Mouse (Mus musculus): ENCODE measurements at regions not wholly inside any gene's neighbourhood (a gene's known extent, or its start where the extent isn't known, plus 50 kb on each side); places are given as distances from the start of the nearest gene placed in this dataset.

DNA sequence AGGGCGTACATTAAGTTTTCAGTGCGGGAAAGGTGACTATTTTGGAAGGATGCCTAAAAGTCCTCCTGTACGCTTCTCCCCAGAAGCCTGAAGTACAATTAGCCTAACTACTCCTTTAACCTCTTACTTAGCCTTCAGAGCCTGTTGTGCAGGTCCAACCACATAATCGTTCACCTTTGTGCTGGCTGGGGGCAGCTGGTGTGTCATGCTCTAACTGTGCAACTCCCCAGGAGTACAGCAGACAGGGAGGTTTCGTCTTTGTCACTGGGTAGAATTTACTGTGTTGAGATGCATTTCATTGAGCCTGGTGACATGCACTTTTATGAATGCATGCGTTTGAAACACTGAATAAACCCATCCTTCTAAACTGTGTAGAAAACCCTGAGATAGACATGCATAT is 143.6 kb upstream of the Sash1 start:
- Histone ChIP-seq H3K4me1 (ENCODE audit: control insufficient read depth in 1 of 2, insufficient read depth in 2 of 2) (0 out of 4 replicates have a peak, but pooled peaks cover 0 to 4% of the 10 kb centered on the region in 2 experiments), H3K27me3 (replicated peaks) (no peaks in the 10 kb centered on the region), H3K27ac (ENCODE audit: insufficient read depth, low read depth) (no peak overlapping the region), H3K36me3 (replicated peaks in 1 of 2; ENCODE audit: control insufficient read depth in 1 of 2, insufficient read depth in 1 of 2, low read length in 1 of 2) (no peaks in the 10 kb centered on the region), H3K9me3 (replicated peaks; ENCODE audit: low read length) (no peaks in the 10 kb centered on the region), H3K4me3 (replicated peaks in 1 of 3; ENCODE audit: low read depth in 2 of 3, low read length in 2 of 3, poor library complexity in 1 of 3) (no peak overlapping the region), H3K79me2 (replicated peaks; ENCODE audit: control insufficient read depth, extremely low read depth, insufficient read depth, poor library complexity, severe bottlenecking) (no peaks in the 10 kb centered on the region), H3K9ac (ENCODE audit: insufficient read depth, low read depth) (no peak overlapping the region), H3K4me2 (ENCODE audit: insufficient read depth, low read depth, poor library complexity, severe bottlenecking) (no peak overlapping the region)
- in situ Hi-C loops (cut with MboI; ENCODE audit: low pct_ligation_motif_present, low pct_unique_long_range_greater_than_20kb, low sequenced_read_pairs), result no loop called here
- TF ChIP-seq CHD1 (IDR thresholded peaks at IDR 0.05; ENCODE audit: low read depth, low read length) (no peak), GABPA (IDR thresholded peaks at IDR 0.05; ENCODE audit: insufficient replicate concordance, low read depth, low read length) (no peak), ZC3H11A (IDR thresholded peaks at IDR 0.05; ENCODE audit: low read depth, low read length) (no peak), JUN (IDR thresholded peaks at IDR 0.05; ENCODE audit: insufficient read depth, low read depth, low read length) (no peak), KAT2A (IDR thresholded peaks at IDR 0.05; ENCODE audit: insufficient replicate concordance, low read length) (no peak), TBP (conservative IDR thresholded peaks at IDR 0.05; ENCODE audit: low read depth, low read length) (no peak), RCOR1 (conservative IDR thresholded peaks at IDR 0.05; ENCODE audit: low read depth, low read length) (no peak), SIN3A (IDR thresholded peaks at IDR 0.05; ENCODE audit: low read length) (no peak), MXI1 (IDR thresholded peaks at IDR 0.05; ENCODE audit: low read depth, low read length) (no peak), POLR2AphosphoS2 (IDR thresholded peaks at IDR 0.05; ENCODE audit: low read depth, low read length) (no peak), JUND (conservative IDR thresholded peaks at IDR 0.05; ENCODE audit: low read depth, low read length) (no peak)
- dilution Hi-C loops (cut with MboI; ENCODE audit: extremely low pct_ligation_motif_present, extremely low pct_unique_long_range_greater_than_20kb, low sequenced_read_pairs), result no loop called here
- DNase-seq (ENCODE audit: extremely low read depth), result no peak

DNA sequence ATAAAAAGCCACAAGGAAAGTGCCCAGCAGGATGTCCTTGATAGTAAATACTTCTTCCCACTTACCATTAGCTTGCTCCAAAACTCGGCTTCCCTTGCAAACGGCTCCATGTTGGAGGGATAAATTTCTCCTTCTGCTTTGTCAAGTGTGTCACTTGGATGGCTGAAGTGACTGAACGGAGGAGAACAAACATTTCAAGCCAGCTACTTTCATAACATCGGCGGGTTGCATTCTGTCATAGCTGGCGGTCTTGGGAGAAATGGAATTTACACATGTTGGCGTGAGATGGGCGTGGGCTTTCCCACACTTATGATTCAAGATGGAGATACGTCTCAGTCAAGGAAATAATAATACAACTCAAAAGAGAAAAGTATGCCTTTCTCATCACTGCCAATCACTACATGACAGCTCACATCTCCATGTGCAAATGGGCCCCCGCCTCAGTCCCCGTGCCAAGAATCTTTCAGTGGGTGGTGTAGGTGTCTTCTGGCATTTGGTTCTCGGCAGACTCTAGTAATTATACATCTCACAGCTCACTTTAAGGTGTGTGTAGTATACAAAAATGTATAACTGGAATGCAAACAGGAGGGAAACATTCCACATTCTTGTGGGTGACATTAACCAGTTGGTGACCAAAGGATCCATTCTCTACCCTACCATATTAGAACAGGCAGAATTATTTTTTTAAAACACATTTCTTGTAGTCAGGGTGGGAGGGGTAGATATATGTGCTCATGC is 141.4 kb upstream of the Sash1 start:
- TF ChIP-seq E2F4 (IDR thresholded peaks at IDR 0.05; ENCODE audit: insufficient replicate concordance, low read depth, low read length) (no peak), NELFE (IDR thresholded peaks at IDR 0.05; ENCODE audit: low read depth, low read length) (no peak), MAFK (IDR thresholded peaks at IDR 0.05; ENCODE audit: insufficient replicate concordance, low read length) (no peak), PAX5 (IDR thresholded peaks at IDR 0.05; ENCODE audit: low read length) (no peak)
- H3K9ac ChIP-seq (ENCODE audit: insufficient read depth, low read depth), result no peak overlapping the region
- peaks cover 4 to 7% of the 10 kb centered on the region in 2 experiments; a peak in 1 of 4 replicates for H3K4me1 ChIP-seq (ENCODE audit: control insufficient read depth in 1 of 2, insufficient read depth in 2 of 2)
- no peaks in the 10 kb centered on the region for H3K79me2 ChIP-seq (replicated peaks; ENCODE audit: control insufficient read depth, extremely low read depth, insufficient read depth, poor library complexity, severe bottlenecking)
- H3K36me3 ChIP-seq (replicated peaks in 1 of 2; ENCODE audit: control insufficient read depth in 1 of 2, insufficient read depth in 1 of 2, low read length in 1 of 2), result no peaks in the 10 kb centered on the region
- H3K4me2 ChIP-seq (ENCODE audit: insufficient read depth, low read depth, poor library complexity, severe bottlenecking), result no peak overlapping the region
- no peaks in the 10 kb centered on the region for H3K9me3 ChIP-seq (replicated peaks; ENCODE audit: low read length)
- no peaks in the 10 kb centered on the region for H3K27me3 ChIP-seq (replicated peaks)
- no peak for DNase-seq (ENCODE audit: extremely low read depth)
- dilution Hi-C loops (cut with MboI; ENCODE audit: extremely low pct_ligation_motif_present, extremely low pct_unique_long_range_greater_than_20kb, low sequenced_read_pairs), result no loop called here
- in situ Hi-C loops (cut with MboI; ENCODE audit: low pct_ligation_motif_present, low pct_unique_long_range_greater_than_20kb, low sequenced_read_pairs), result no loop called here
- no peak overlapping the region for H3K4me3 ChIP-seq (replicated peaks in 1 of 3; ENCODE audit: low read depth in 2 of 3, low read length in 2 of 3, poor library complexity in 1 of 3)
- H3K27ac ChIP-seq (ENCODE audit: insufficient read depth, low read depth), result no peak overlapping the region

Measured in CH12.LX (cell line).